Mouse (Mus musculus) adrenal gland, adult 2 months (tissue): ENCODE data around the gene Nat8f5. TPM values are rescaled to one million over a fixed set of nuclear protein-coding genes. Genes with fewer than 3 reads are reported as not detected.
"Not testable (repeated sequence)": the region's sequence is repeated elsewhere in the genome, so short reads cannot be mapped to it uniquely, and the experiment has no call there.

ENCODE experiments used
- DNase-seq: peaks from one replicate; pipeline ENCODE4 v3.0.0; 2021
- microRNA-seq, 2 experiments: library from miRNA; unstranded; fragments of <30 nt; microRNA quantifications; one replicate each; pipeline ENCODE4 v1.2.0; 2021
- polyA plus RNA-seq: library from polyadenylated mRNA; depleted of rRNA; stranded (reverse); fragments of >200 nt; gene quantifications from 2 replicates; pipeline ENCODE4 v1.2.3, GENCODE M21; 2012; rRNA removed
- total RNA-seq, 2 experiments: library from RNA; stranded (reverse); gene quantifications; 2 replicates each; pipeline ENCODE4 v1.2.3; 2021

Nat8f5 gene
- total and polyA plus RNA-seq, 3 experiments, result 2.3 to 9.7 (median 5.7) TPM

GRCm38 (mm10) chr6:85836098-85836497, 15.3 kb upstream of the Nat8f5 start:
- not testable (repeated sequence) for DNase-seq

- not testable (repeated sequence) for DNase-seq
Observed at GRCm38 (mm10) chr6:85835104-85835503, 14.3 kb upstream of the Nat8f5 start.

GRCm38 (mm10) chr6:85834504-85835100, 13.8 kb upstream of the Nat8f5 start:
- DNase-seq, result peak; percentile 36

- no peak for DNase-seq
Observed at GRCm38 (mm10) chr6:85831796-85832321, 11.1 kb upstream of the Nat8f5 start, which contains the start of gene Nat8. Gene Nat8, minus strand, starts transcription at chr6:85832082.

- no peak for DNase-seq
Observed at GRCm38 (mm10) chr6:85829462-85829861, 8.7 kb upstream of the Nat8f5 start.

GRCm38 (mm10) chr6:85825886-85826285, 5.1 kb upstream of the Nat8f5 start:
- no peak for DNase-seq

- no peak for DNase-seq
Observed at GRCm38 (mm10) chr6:85823382-85824090, 2.8 kb upstream of the Nat8f5 start.

GRCm38 (mm10) chr6:85822286-85822685, 1.5 kb upstream of the Nat8f5 start:
- no peak for DNase-seq

- no peak for DNase-seq
Observed at GRCm38 (mm10) chr6:85818338-85818737, 2.4 kb downstream of the Nat8f5 start.

- DNase-seq, result no peak
Observed at GRCm38 (mm10) chr6:85813339-85813738, 7.4 kb downstream of the Nat8f5 start.

GRCm38 (mm10) chr6:85810942-85811537, 9.7 kb downstream of the Nat8f5 start:
- not testable (repeated sequence) for DNase-seq

- DNase-seq, result not testable (repeated sequence)
Observed at GRCm38 (mm10) chr6:85810514-85810913, 10.3 kb downstream of the Nat8f5 start.

- not testable (repeated sequence) for DNase-seq
Observed at GRCm38 (mm10) chr6:85809784-85810183, 11.0 kb downstream of the Nat8f5 start.

GRCm38 (mm10) chr6:85803180-85803579, 17.6 kb downstream of the Nat8f5 start:
- DNase-seq, result peak; percentile 44

Small RNA genes within 50 kb of the gene (microRNA-seq; reads per million reads assigned to microRNA genes)
- gene Mir6375, result 0 reads per million in 2 experiments

Other genes starting within 250 kb of the Nat8f5 start
- gene Alms1, start 233.4 kb downstream of the Nat8f5 start, total RNA-seq, result 1 to 10 TPM; 7.2 to 8.5 TPM
- 0.31 and 0.39 TPM in 2 replicates for gene Alms1, start 233.4 kb downstream of the Nat8f5 start, polyA plus RNA-seq
- gene Nat8f7, start 107.8 kb downstream of the Nat8f5 start, total RNA-seq, result 1 to 10 TPM; 2.6 to 5.0 TPM
- 1.6 and 1.7 TPM in 2 replicates for gene Nat8f7, start 107.8 kb downstream of the Nat8f5 start, polyA plus RNA-seq
- gene Nat8f3, start 55.2 kb downstream of the Nat8f5 start, total RNA-seq, result under 1 TPM in 1 of 2 experiments, not detected in 1; 0.66 TPM
- gene Nat8f3, start 55.2 kb downstream of the Nat8f5 start, polyA plus RNA-seq, result 0.21 and 0.56 TPM in 2 replicates
- gene Nat8f6, start within 50 bp of the Nat8f5 start, total RNA-seq, result 1 to 10 TPM in 1 of 2 experiments, under 1 TPM in 1; 0.81 to 2.8 TPM
- gene Nat8f6, start within 50 bp of the Nat8f5 start, polyA plus RNA-seq, result 0.87 and 1.4 TPM in 2 replicates
- 1 to 10 TPM; 1.8 to 8.2 TPM for gene Nat8, start 11.1 kb upstream of the Nat8f5 start, total RNA-seq
- gene Nat8, start 11.1 kb upstream of the Nat8f5 start, polyA plus RNA-seq, result 2.3 and 3.3 TPM in 2 replicates
- 1 to 10 TPM; 2.0 to 3.7 TPM for gene Nat8f2, start 48.2 kb upstream of the Nat8f5 start, total RNA-seq
- 0.12 and 0.15 TPM in 2 replicates for gene Nat8f2, start 48.2 kb upstream of the Nat8f5 start, polyA plus RNA-seq
- 10 to 100 TPM in 1 of 2 experiments, 1 to 10 TPM in 1; 8.4 to 15.5 TPM for gene Nat8f4, start 83.9 kb upstream of the Nat8f5 start, total RNA-seq
- gene Nat8f4, start 83.9 kb upstream of the Nat8f5 start, polyA plus RNA-seq, result 6.8 and 8.5 TPM in 2 replicates
- 10 to 100 TPM; 37.1 to 55.2 TPM for gene Tprkb, start 90.9 kb upstream of the Nat8f5 start, total RNA-seq
- gene Tprkb, start 90.9 kb upstream of the Nat8f5 start, polyA plus RNA-seq, result 23.3 and 26.4 TPM in 2 replicates
- gene Nat8f1, start 94.7 kb upstream of the Nat8f5 start, total RNA-seq, result 10 to 100 TPM; 39.2 to 43.6 TPM
- 43.5 and 85.2 TPM in 2 replicates for gene Nat8f1, start 94.7 kb upstream of the Nat8f5 start, polyA plus RNA-seq
- gene Dusp11, start 140.7 kb upstream of the Nat8f5 start, total RNA-seq, result 100 to 1,000 TPM in 1 of 2 experiments, 10 to 100 TPM in 1; 82.3 to 174 TPM
- gene Dusp11, start 140.7 kb upstream of the Nat8f5 start, polyA plus RNA-seq, result 73.5 and 104 TPM in 2 replicates
- gene Figla, start 195.2 kb upstream of the Nat8f5 start, total RNA-seq, result not detected
- gene Figla, start 195.2 kb upstream of the Nat8f5 start, polyA plus RNA-seq, result not detected in 2 replicates
- gene Add2, start 207.7 kb upstream of the Nat8f5 start, total RNA-seq, result 1 to 10 TPM in 1 of 2 experiments, under 1 TPM in 1; 0.78 to 1.6 TPM
- 1.7 and 1.9 TPM in 2 replicates for gene Add2, start 207.7 kb upstream of the Nat8f5 start, polyA plus RNA-seq